9 mouse cellular contexts compared by ENCODE assay signal in genomic region chr5:114323791-114324507, GRCm38 (mm10). TPM values are rescaled to one million over a fixed set of nuclear protein-coding genes. Genes with fewer than 3 reads are reported as not detected.
DNase-seq lines count a peak whose midpoint lies in the region; ATAC-seq and TF ChIP-seq lines count a peak whose summit lies in the region.
"Had no signal": no experiment of that assay in that cellular context is flagged by ENCODE, and none has a peak within 500 bp of the region (broad histone marks: within the 10 kb centered on the region; RNA-seq: fewer than 3 reads in every experiment).

No protein-coding gene starts in this region.

- H3K27me3 ChIP-seq in cerebellum, adult 2 months (ENCODE audit: control insufficient read depth, insufficient read depth, low read length), result no peaks in the 10 kb centered on the region
- H3K27me3 ChIP-seq in heart, embryonic 16.5 days (ENCODE audit: control insufficient read depth, insufficient read depth, low read length), result no peaks in the 10 kb centered on the region; the same call in none of the 2 replicates
- H3K27me3 ChIP-seq in small intestine, adult 2 months (ENCODE audit: control insufficient read depth, insufficient read depth, low read length), result peaks cover 3% of the 10 kb centered on the region; the same call in 1 of the 2 replicates

- no peak overlapping the region for H3K4me3 ChIP-seq in cerebellum, adult 2 months (replicated peaks; ENCODE audit: insufficient read depth, low read depth, low read length)
- no peak overlapping the region for H3K4me3 ChIP-seq in heart, embryonic 16.5 days (ENCODE audit: low read length)
- peak overlapping the region; percentile 47 for H3K4me3 ChIP-seq in small intestine, adult 2 months (ENCODE audit: low read depth, low read length)

- no peak overlapping the region for H3K27ac ChIP-seq in cerebellum, adult 2 months (ENCODE audit: insufficient read depth, low read length)
- no peak overlapping the region for H3K27ac ChIP-seq in heart, embryonic 16.5 days (ENCODE audit: low read length)
- H3K27ac ChIP-seq in small intestine, adult 2 months (ENCODE audit: insufficient read depth, low read depth, low read length), result no peak overlapping the region

- DNase-seq in cerebellum, adult 2 months, result no peak
- no peak for DNase-seq in cerebellum, adult 9-11 months
- peak; percentile 67 to 73 for DNase-seq in B cell, adult 2 months
- DNase-seq in brain, embryonic 14.5 days (ENCODE audit: low read depth), result peak; percentile 45
- peak; percentile 53 to 65 for DNase-seq in kidney, postnatal 25 days

- H3K9ac ChIP-seq in heart, embryonic 16.5 days (ENCODE audit: low read length), result no peak overlapping the region

- no peaks in the 10 kb centered on the region for H3K4me1 ChIP-seq in cerebellum, adult 2 months (ENCODE audit: control insufficient read depth, insufficient read depth, low read length)
- no peaks in the 10 kb centered on the region for H3K4me1 ChIP-seq in heart, embryonic 16.5 days (ENCODE audit: control insufficient read depth, insufficient read depth, low read length)
- H3K4me1 ChIP-seq in small intestine, adult 2 months (ENCODE audit: control insufficient read depth, insufficient read depth, insufficient read length, low read length), result peaks cover 4% of the 10 kb centered on the region; the same call in 1 of the 2 replicates

- 23% methylated on average over 16 of the region's 16 CpGs for WGBS in cerebellum, adult 2 months
- 23% methylated on average over 16 of the region's 16 CpGs for WGBS in heart, embryonic 16.5 days
- 19% methylated on average over 16 of the region's 16 CpGs for WGBS in small intestine, adult 2 months

- TF ChIP-seq CTCF in cerebellum, adult 2 months (IDR thresholded peaks at IDR 0.05; ENCODE audit: borderline replicate concordance, insufficient read depth, low read depth, low read length), result peak; percentile 26; the same call in 1 of the 2 replicates
- TF ChIP-seq CTCF in brain, embryonic 14.5 days (IDR thresholded peaks at IDR 0.05; ENCODE audit: borderline replicate concordance, extremely low read depth, insufficient read depth, insufficient read length), result peak; percentile 75
- TF ChIP-seq CTCF in small intestine, adult 2 months (IDR thresholded peaks at IDR 0.05; ENCODE audit: extremely low read depth, insufficient read length, insufficient replicate concordance, low read depth, low read length), result peak; percentile 45; the same call in 1 of the 2 replicates

- H3K4me2 ChIP-seq in heart, embryonic 16.5 days (ENCODE audit: low read depth, low read length), result peak overlapping the region; percentile 43

- no peaks in the 10 kb centered on the region for H3K9me3 ChIP-seq in heart, embryonic 16.5 days (replicated peaks; ENCODE audit: control insufficient read depth, low read length)

- H3K36me3 ChIP-seq in heart, embryonic 16.5 days (ENCODE audit: control insufficient read depth, insufficient read depth), result no peaks in the 10 kb centered on the region
- H3K36me3 ChIP-seq in small intestine, adult 2 months (ENCODE audit: control insufficient read depth, insufficient read depth, low read length), result no peaks in the 10 kb centered on the region

- no peak for TF ChIP-seq POLR2A in cerebellum, adult 2 months (IDR thresholded peaks at IDR 0.05; ENCODE audit: borderline replicate concordance, insufficient read depth, low read length)
- no peak for TF ChIP-seq POLR2A in brain, embryonic 14.5 days (IDR thresholded peaks at IDR 0.05; ENCODE audit: borderline replicate concordance, extremely low read depth, insufficient read depth, insufficient read length, poor library complexity, severe bottlenecking)
- TF ChIP-seq POLR2A in small intestine, adult 2 months (IDR thresholded peaks at IDR 0.05; ENCODE audit: low read depth, low read length), result no peak

- ATAC-seq in heart, embryonic 16.5 days (replicated peaks; ENCODE audit: extremely low read depth, insufficient read depth, low FRiP score), result no peak
- peak; percentile 83 for ATAC-seq in megakaryocyte progenitor cell, adult 5-6 weeks (replicated peaks; ENCODE audit: poor library complexity)

RNA-seq across cellular contexts. Expression of gene Myo1h, which starts 35.0 kb away (rescaled TPM):
- polyA plus RNA-seq in cerebellum, adult 2 months (2012; rRNA removed), result 0.67 and 0.69 TPM in 2 replicates
- 0.37 and 0.47 TPM in 2 replicates for polyA plus RNA-seq in brain, embryonic 14.5 days (2012; rRNA removed)
- polyA plus RNA-seq in heart, embryonic 16.5 days (2015; fragmentation: Nextera tagmentation; extraction: Ambion mirVana), result 2.7 and 2.8 TPM in 2 replicates
- 1.5 and 1.6 TPM in 2 replicates for total RNA-seq in megakaryocyte progenitor cell, adult 5-6 weeks (2015)
- 0.58 and 2.0 TPM in 2 replicates for total RNA-seq in megakaryocyte progenitor cell, adult 5-6 weeks (2017)
- 0.27 and 0.85 TPM in 2 replicates for polyA plus RNA-seq in small intestine, adult 2 months (2012; rRNA removed)

RNA-seq across cellular contexts. Expression of gene Foxn4, which starts 50.3 kb away (rescaled TPM):
- polyA plus RNA-seq in cerebellum, adult 2 months (2012; rRNA removed), result not detected in 2 replicates
- 0.68 and 1.1 TPM in 2 replicates for polyA plus RNA-seq in brain, embryonic 14.5 days (2012; rRNA removed)
- polyA plus RNA-seq in heart, embryonic 16.5 days (2015; fragmentation: Nextera tagmentation; extraction: Ambion mirVana), result 0.11 and 0.44 TPM in 2 replicates
- not detected in 2 replicates for total RNA-seq in megakaryocyte progenitor cell, adult 5-6 weeks (2015)
- not detected in 2 replicates for total RNA-seq in megakaryocyte progenitor cell, adult 5-6 weeks (2017)
- polyA plus RNA-seq in small intestine, adult 2 months (2012; rRNA removed), result 0.03 TPM in 1 of 2 replicates, not detected in the other
- polyA plus RNA-seq: C2C12 had no signal

RNA-seq across cellular contexts. Expression of gene Kctd10, which starts 56.4 kb away (rescaled TPM):
- 42.5 and 44.3 TPM in 2 replicates for polyA plus RNA-seq in cerebellum, adult 2 months (2012; rRNA removed)
- 91.8 and 96.2 TPM in 2 replicates for polyA plus RNA-seq in brain, embryonic 14.5 days (2012; rRNA removed)
- polyA plus RNA-seq in heart, embryonic 16.5 days (2015; fragmentation: Nextera tagmentation; extraction: Ambion mirVana), result 112 and 119 TPM in 2 replicates
- 17.8 and 19.8 TPM in 2 replicates for total RNA-seq in megakaryocyte progenitor cell, adult 5-6 weeks (2015)
- total RNA-seq in megakaryocyte progenitor cell, adult 5-6 weeks (2017), result 35.8 and 38.6 TPM in 2 replicates
- 47.1 and 80.2 TPM in 2 replicates for polyA plus RNA-seq in small intestine, adult 2 months (2012; rRNA removed)

RNA-seq across cellular contexts. Expression of gene Ube3b, which starts 56.5 kb away (rescaled TPM):
- polyA plus RNA-seq in cerebellum, adult 2 months (2012; rRNA removed), result 62.9 and 63.9 TPM in 2 replicates
- polyA plus RNA-seq in brain, embryonic 14.5 days (2012; rRNA removed), result 63.1 and 66.4 TPM in 2 replicates
- polyA plus RNA-seq in heart, embryonic 16.5 days (2015; fragmentation: Nextera tagmentation; extraction: Ambion mirVana), result 44.2 and 50.9 TPM in 2 replicates
- total RNA-seq in megakaryocyte progenitor cell, adult 5-6 weeks (2015), result 26.5 and 26.6 TPM in 2 replicates
- total RNA-seq in megakaryocyte progenitor cell, adult 5-6 weeks (2017), result 16.7 and 18.5 TPM in 2 replicates
- 36.6 and 76.1 TPM in 2 replicates for polyA plus RNA-seq in small intestine, adult 2 months (2012; rRNA removed)

Comparison
In these comparisons a context has a peak if more than half of its experiments do, and no peak if none do; other contexts are left out.
1. DNase-seq: peak in B cell, adult 2 months (2 of 2), brain, embryonic 14.5 days (single experiment) and kidney, postnatal 25 days (2 of 2); none in cerebellum, adult 2 months (0 of 2) and cerebellum, adult 9-11 months (single experiment).
2. Peak in every context shown above with its lines, with median percentiles within 50 percentile points of each other: CTCF ChIP-seq.